Mouse (Mus musculus) T-cell, adult 2 months (primary cell): ENCODE measurements around the gene Prrg2.

Experiments
- DNase-seq: peaks from one replicate; pipeline ENCODE4 v3.0.0; 2022; ENCODE audit warnings: low spot score

Gene Prrg2

GRCm38 (mm10) chr7:45058607-45059571 lies 3.6 kb downstream of the Prrg2 start:
- DNase-seq, result no peak

- no peak for DNase-seq
Measured at GRCm38 (mm10) chr7:45056972-45057348, 5.5 kb downstream of the Prrg2 start.

GRCm38 (mm10) chr7:45056329-45056971 lies 6.0 kb downstream of the Prrg2 start:
- no peak for DNase-seq

GRCm38 (mm10) chr7:45053931-45054510 lies 8.5 kb downstream of the Prrg2 start:
- DNase-seq, result peak; percentile 94

DNA sequence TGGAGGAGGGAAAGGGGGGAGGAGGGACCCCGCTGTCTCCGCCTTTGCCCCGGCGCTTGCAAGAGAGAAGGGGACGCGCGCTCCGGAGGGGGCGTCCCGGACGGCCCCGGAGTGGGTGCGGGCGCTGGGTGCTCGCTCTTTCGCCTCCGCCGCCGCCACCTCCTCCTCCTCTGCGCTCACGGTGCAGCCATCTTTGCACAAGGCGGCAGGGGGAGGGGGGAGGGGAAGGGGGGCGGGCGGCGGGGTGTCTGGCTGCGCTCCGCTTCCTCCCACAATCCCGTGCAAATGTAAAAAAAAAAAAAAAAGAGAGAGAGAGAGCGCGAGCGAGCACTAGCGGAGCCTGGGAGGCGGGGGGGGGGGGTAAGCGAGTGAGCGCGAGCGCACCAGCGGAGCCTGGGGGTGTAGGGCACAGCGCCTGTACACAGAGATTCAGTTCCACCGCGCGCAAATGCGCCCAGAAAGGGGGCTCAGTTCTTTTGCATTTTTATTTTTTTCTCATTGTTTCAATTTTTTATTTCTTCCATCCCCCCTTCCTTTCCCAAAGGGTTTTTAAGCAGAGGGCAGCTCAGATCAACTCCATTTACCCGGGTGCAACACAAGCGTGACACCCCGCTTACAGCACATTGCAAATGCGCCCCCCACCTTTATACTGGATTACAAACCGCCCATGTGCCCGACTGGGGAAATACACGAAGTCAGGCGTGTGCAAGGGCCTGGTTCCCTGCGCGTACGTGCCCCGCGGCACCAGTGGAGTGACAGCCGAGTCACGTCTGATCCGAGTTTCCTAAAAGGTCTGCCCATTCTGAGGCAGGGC lies 9.2 kb downstream of the Prrg2 start:
- peak; percentile 65 for DNase-seq

- no peak for DNase-seq
Measured at GRCm38 (mm10) chr7:45052862-45053116, 9.7 kb downstream of the Prrg2 start, which contains the start of gene Prr12. Gene Prr12 (minus strand): TSS chr7:45052881.

DNA sequence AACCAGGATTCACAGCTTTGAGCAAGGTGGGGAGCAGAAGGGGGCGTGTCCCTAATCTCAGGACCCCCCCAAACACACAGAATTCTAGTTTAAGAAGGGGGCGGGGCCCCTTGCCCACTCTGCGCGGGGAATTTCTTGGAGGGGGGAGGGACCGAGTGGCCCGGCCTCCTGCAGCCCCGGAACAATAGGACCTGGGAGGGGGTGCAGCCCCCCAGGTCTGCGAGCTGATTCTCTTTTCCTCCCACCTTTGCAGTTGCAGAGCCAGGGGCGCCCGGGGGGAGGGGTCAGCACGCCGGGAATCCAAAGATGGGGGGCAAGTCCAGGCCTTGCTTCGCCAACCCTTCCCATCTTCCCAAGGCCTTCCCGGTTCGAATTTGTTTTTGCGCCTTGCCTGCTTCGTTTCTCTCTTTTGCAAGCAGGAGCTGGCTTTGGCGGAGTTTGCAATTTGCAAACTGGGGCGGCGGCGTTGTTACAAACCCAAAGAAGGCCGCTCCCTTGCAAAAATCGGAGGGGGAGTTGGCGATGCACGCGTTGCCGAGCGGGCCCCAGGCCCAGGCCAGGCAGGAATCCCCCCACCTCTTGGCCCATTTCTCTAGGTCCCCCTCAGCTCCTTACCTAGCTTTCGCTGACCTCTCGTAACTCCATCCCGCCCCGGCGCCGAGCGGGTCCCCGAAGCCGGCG lies 10.2 kb downstream of the Prrg2 start:
- DNase-seq, result no peak

GRCm38 (mm10) chr7:45051601-45051974 lies 10.9 kb downstream of the Prrg2 start:
- DNase-seq, result no peak

DNA sequence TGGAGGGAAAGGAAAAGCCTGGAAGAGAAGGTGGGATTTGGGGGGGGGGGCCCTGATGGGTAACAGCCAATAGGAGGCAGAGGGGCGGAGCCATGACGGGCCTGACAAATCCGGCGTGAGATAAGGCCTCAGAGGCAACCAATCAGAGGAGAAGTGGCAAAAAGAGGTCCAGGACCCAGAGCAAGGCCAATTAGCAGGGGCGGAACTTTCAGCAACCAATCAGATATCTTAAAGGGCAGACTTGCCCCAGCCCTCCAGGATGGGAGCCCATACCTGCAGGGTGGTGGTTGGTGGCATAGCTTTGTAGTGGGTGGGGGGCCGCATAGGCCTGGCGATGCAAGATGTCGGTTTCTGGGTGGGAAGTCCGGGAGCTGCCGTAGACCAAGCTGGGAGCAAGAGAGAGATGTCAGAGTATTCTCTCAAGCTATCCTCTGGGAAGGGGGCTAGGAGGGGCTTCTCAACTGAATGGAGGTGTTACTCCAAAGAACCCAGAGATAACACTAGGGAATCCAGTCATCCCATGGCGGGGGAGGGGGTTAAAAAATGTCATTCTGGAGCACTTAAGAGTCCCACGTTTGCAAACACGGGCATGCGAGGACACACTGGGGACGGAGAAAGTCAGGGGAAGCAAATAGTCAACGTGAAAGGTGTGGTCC lies 11.4 kb downstream of the Prrg2 start:
- no peak for DNase-seq

GRCm38 (mm10) chr7:45048923-45049657 lies 13.4 kb downstream of the Prrg2 start:
- DNase-seq, result no peak

DNA sequence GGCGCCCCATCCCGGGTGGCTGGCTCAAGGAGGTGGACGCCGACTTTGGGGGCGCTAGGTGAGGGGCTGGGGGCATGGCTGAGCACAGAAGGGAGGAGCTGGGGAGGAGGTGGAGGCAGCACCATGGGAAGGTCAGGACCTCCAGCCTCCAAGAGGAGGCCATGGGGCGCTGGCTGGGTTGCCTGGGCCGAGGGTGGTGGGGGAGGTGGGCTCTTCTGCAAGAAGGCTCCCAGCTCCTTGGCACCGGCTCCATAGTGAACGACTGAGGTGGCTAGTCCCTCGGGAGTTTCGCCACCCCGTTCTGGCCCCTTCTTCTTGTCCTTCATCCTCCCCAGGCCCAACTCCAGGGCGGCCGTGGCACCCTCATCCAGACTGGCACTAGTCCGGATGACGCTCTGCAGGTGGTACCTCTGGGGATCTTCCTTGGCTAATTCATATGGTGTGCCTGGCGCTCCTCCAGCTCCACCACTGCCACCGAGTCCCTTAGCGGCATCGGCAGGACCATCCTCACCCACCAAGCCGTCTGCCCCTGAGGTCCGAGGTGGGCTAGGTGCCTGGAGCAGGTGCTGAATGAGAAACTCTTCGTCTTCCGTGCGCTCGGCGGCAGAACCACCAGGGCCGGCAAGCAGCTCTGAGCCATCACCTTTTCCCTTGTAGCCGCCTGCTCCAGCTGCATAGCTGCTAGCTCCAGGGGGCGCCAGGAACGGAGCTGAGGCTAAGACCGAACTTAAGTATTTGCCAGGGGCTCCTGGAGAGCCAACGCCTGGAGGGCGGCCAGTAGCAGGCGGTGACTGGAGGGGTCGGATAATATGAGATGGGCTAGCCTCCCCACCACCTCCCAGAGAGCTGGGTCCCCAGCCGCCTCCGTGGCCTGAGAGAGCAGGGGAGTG lies 14.2 kb downstream of the Prrg2 start:
- no peak for DNase-seq

DNA sequence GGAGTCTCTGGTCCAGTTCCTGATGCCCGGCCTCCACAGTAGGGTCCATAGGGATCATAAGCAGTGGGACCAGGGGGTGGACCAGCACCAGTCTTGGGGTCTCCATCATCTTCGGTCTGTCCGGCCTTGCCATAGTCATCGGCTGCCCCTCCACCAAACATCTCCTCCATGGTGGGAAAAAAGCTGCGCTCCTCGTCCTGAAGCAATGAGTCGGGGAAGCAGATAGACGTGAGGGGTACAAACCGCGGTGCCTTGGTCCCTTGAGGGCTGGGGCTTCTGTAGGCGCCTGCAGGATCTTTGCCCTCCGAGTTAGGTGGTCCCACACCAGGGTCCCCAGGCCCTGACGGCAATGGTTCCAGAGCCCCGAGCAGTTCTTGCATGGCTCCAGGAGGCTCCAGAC lies 15.0 kb downstream of the Prrg2 start:
- DNase-seq, result no peak

GRCm38 (mm10) chr7:45046853-45047350 lies 15.6 kb downstream of the Prrg2 start:
- DNase-seq, result no peak

DNA sequence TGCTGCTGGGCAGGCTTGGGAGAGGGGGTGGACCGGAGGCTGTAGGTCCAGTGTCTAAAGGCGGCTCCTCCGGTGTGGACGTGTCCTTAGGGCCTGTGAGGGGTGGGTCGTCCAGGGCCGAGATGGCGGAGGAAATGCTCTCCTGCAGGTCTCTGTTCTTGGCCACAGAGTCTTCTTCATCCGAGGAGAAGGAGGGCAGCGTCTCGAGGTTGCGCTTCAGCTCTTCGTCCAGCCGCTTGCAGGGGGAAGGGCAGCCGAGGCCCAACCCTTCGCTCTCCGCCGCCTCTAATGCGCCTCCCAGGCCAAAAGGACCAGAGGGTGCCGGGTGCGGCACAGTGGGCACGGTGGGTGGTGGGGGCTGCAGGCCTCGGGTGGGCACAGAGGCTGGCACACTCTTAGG lies 16.7 kb downstream of the Prrg2 start:
- DNase-seq, result no peak

DNA sequence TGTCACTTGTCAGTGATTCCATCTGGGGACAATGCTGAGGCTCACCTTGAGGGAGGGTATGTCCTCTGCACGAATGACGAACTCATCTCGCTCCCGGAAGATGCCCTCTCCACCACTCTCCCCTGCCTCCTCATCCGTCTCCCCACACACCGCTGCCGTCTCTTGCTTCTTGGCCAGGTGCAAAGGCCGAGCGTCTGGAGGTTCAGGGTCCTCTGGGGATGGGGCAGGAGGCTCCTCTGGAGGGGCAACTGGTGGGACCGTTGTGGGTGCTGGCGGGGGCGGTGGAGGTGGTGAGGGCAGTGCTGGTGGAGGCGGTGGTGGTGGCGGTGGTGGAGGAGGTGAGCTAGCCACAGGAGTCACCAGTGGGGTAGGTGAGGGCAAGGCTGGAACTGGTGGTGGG lies 19.2 kb downstream of the Prrg2 start:
- no peak for DNase-seq

- DNase-seq, result no peak
Measured at GRCm38 (mm10) chr7:45040851-45041250, 21.6 kb downstream of the Prrg2 start.

DNA sequence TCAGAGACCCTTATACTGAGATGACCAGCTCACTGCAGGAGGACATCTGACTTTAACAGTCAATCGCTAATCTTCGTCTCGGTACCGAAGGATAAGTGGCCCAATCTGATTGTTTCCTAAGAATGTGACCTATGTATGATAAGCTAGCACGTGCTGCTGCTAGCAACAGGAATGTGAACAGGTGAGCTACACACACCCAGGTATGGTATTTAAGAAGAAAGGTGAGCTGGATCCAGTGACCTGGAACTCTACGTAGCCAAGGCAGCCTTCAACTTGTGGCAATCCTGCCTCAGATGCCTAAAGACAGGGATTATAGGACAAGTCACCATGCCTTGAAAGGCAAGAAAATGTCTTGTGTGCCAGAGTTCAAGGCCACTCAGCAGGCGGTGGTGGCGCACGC lies 24.1 kb downstream of the Prrg2 start:
- no peak for DNase-seq

GRCm38 (mm10) chr7:45037720-45038361 lies 24.6 kb downstream of the Prrg2 start:
- peak; percentile 73 for DNase-seq

- no peak for DNase-seq
Measured at GRCm38 (mm10) chr7:45036702-45037101, 25.8 kb downstream of the Prrg2 start.
